Mouse (Mus musculus) gastrocnemius, postnatal 36 days (tissue): ENCODE results near the gene S100a2. TPM values are rescaled to one million over a fixed set of nuclear protein-coding genes. Genes with fewer than 3 reads are reported as not detected.

ENCODE experiments used
- total RNA-seq, 2 experiments: library from RNA; stranded (reverse); gene quantifications; 2 replicates each; pipeline ENCODE4 v1.2.3; 2021

Gene S100a2
- total RNA-seq, 2 experiments from 2014 or later, result not detected

Other genes starting within 250 kb of the S100a2 start
- under 1 TPM; 0.59 to 0.91 TPM for gene Slc27a3, start 200.3 kb upstream of the S100a2 start, total RNA-seq
- 10 to 100 TPM; 14.3 to 15.0 TPM for gene Ints3, start 156.6 kb upstream of the S100a2 start, total RNA-seq
- 1 to 10 TPM; 5.7 to 6.1 TPM for gene Npr1, start 124.4 kb upstream of the S100a2 start, total RNA-seq
- 10 to 100 TPM; 23.8 to 25.4 TPM for gene Ilf2, start 114.1 kb upstream of the S100a2 start, total RNA-seq
- gene Snapin, start 99.2 kb upstream of the S100a2 start, total RNA-seq, result 10 to 100 TPM; 58.8 to 68.7 TPM
- 10 to 100 TPM; 84.4 to 90.1 TPM for gene Chtop, start 80.7 kb upstream of the S100a2 start, total RNA-seq
- gene S100a1, start 75.9 kb upstream of the S100a2 start, total RNA-seq, result 100 to 1,000 TPM; 120 to 124 TPM
- 1 to 10 TPM; 9.2 to 9.6 TPM for gene S100a13, start 75.8 kb upstream of the S100a2 start, total RNA-seq
- under 1 TPM in 1 of 2 experiments, not detected in 1; 0.30 TPM for gene S100a14, start 63.4 kb upstream of the S100a2 start, total RNA-seq
- gene S100a16, start 53.0 kb upstream of the S100a2 start, total RNA-seq, result 10 to 100 TPM; 58.6 to 63.8 TPM
- gene S100a3, start 29.7 kb upstream of the S100a2 start, total RNA-seq, result not detected
- gene Gm42674, start 11.7 kb downstream of the S100a2 start, total RNA-seq, result not detected
- 10 to 100 TPM; 16.4 to 16.5 TPM for gene S100a4, start 13.5 kb downstream of the S100a2 start, total RNA-seq
- under 1 TPM in 1 of 2 experiments, not detected in 1; 0.72 TPM for gene S100a5, start 18.3 kb downstream of the S100a2 start, total RNA-seq
- gene S100a6, start 22.6 kb downstream of the S100a2 start, total RNA-seq, result 10 to 100 TPM; 61.9 to 77.2 TPM
- under 1 TPM in 1 of 2 experiments, not detected in 1; 0.28 TPM for gene S100a7a, start 63.8 kb downstream of the S100a2 start, total RNA-seq
- gene S100a8, start 78.7 kb downstream of the S100a2 start, total RNA-seq, result not detected
- gene S100a9, start 105.5 kb downstream of the S100a2 start, total RNA-seq, result not detected
- not detected for gene Pglyrp4, start 136.7 kb downstream of the S100a2 start, total RNA-seq
- gene Gm5849, start 187.6 kb downstream of the S100a2 start, total RNA-seq, result not detected